Mouse (Mus musculus): ENCODE measurements around the gene Ripor2.

DNA sequence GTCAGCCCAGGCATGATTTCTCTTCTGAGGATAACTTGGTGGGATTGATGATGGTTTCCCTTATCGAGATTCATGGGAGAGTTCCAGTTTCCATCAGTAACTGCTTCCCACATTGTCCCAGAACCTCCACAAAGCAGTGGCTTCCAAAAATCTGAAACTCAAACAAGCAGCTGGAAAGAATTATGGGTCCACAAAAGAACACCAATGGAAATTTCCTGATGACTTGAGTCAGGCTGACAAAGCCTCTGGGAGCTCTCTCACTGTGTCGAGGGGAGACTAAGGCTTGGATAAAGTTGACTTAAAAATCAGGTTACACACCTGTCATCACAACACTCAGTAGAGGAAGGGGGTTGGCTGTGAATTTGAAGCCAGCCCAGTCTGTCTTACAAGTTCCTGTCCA is 67.1 kb downstream of the Ripor2 start:
- TF ChIP-seq CTCF (IDR thresholded peaks at IDR 0.05; ENCODE audit: insufficient read depth, low read depth, low read length) (no peak), POLR2A (IDR thresholded peaks at IDR 0.05; ENCODE audit: insufficient read depth, low read depth, low read length) (no peak)
